ENCODE assay signal across 7 mouse cellular contexts in genomic region chr3:101145292-101146046, GRCm38 (mm10). TPM values are rescaled to one million over a fixed set of nuclear protein-coding genes. Genes with fewer than 3 reads are reported as not detected.
DNase-seq lines count a peak whose midpoint lies in the region; TF ChIP-seq lines count a peak whose summit lies in the region.

No protein-coding gene starts in this region.

- TF ChIP-seq CTCF in brain, embryonic 14.5 days (IDR thresholded peaks at IDR 0.05; ENCODE audit: borderline replicate concordance, extremely low read depth, insufficient read depth, insufficient read length): no peak

- peak; percentile 13 for DNase-seq in kidney, adult 9 months
- no peak for DNase-seq in kidney, adult 11 months
- peak; percentile 94 for DNase-seq in brain, embryonic 14.5 days (ENCODE audit: low read depth)
- peak; percentile 34 for DNase-seq in gastrocnemius, postnatal 25 days
- peak; percentile 35 for DNase-seq in left cerebral cortex, postnatal 4 days
- DNase-seq in right cerebral cortex, postnatal 14 days: peak; percentile 36
- DNase-seq in spleen, postnatal 4 days (ENCODE audit: low spot score in 2 of 2): no peak

- TF ChIP-seq POLR2A in brain, embryonic 14.5 days (IDR thresholded peaks at IDR 0.05; ENCODE audit: borderline replicate concordance, extremely low read depth, insufficient read depth, insufficient read length, poor library complexity, severe bottlenecking): no peak

- intact Hi-C loops in left cerebral cortex, postnatal 4 days (cut with DNase I): no loop called here

RNA-seq across cellular contexts. Expression of gene Ptgfrn, which starts 35.4 kb away (rescaled TPM):
- 13.6 and 20.8 TPM in 2 replicates for polyA plus RNA-seq in brain, embryonic 14.5 days (2012; rRNA removed)
- total RNA-seq in gastrocnemius, postnatal 25 days (2021): 10 to 100 TPM; 14.9 to 17.0 TPM
- 10 to 100 TPM; 60.5 to 62.5 TPM for total RNA-seq in left cerebral cortex, postnatal 4 days (2021)

Comparison
In these comparisons a context has a peak if more than half of its experiments do, and no peak if none do; other contexts are left out.
1. DNase-seq: peak in kidney, adult 9 months (single experiment), brain, embryonic 14.5 days (single experiment), gastrocnemius, postnatal 25 days (single experiment), left cerebral cortex, postnatal 4 days (single experiment) and right cerebral cortex, postnatal 14 days (single experiment); none in kidney, adult 11 months (single experiment) and spleen, postnatal 4 days (0 of 2).